Comparison of ENCODE assay signal across 8 mouse cellular contexts in genomic region chr9:117583638-117584037, GRCm38 (mm10). TPM values are rescaled to one million over a fixed set of nuclear protein-coding genes. Genes with fewer than 3 reads are reported as not detected.
DNase-seq lines count a peak whose midpoint lies in the region; ATAC-seq lines count a peak whose summit lies in the region.
"Had no signal": no experiment of that assay in that cellular context is flagged by ENCODE, and none has a peak within 500 bp of the region (broad histone marks: within the 10 kb centered on the region; RNA-seq: fewer than 3 reads in every experiment).

No protein-coding gene starts in this region.

- no peaks in the 10 kb centered on the region for H3K27me3 ChIP-seq in hindbrain, embryonic 14.5 days (ENCODE audit: control insufficient read depth, insufficient read depth, low read length)
- no peaks in the 10 kb centered on the region for H3K27me3 ChIP-seq in hindbrain, embryonic 13.5 days
- no peaks in the 10 kb centered on the region for H3K27me3 ChIP-seq in midbrain, embryonic 14.5 days (ENCODE audit: control insufficient read depth, insufficient read depth, low read length)
- no peaks in the 10 kb centered on the region for H3K27me3 ChIP-seq in midbrain, embryonic 10.5 days (ENCODE audit: low read depth, poor library complexity, severe bottlenecking)
- H3K27me3 ChIP-seq: heart, embryonic 13.5 days had no signal

- H3K4me1 ChIP-seq in hindbrain, embryonic 14.5 days (replicated peaks; ENCODE audit: control insufficient read depth, insufficient read depth, low read length): no peaks in the 10 kb centered on the region
- H3K4me1 ChIP-seq in hindbrain, embryonic 13.5 days (replicated peaks): no peaks in the 10 kb centered on the region
- H3K4me1 ChIP-seq in midbrain, embryonic 14.5 days (ENCODE audit: control insufficient read depth, insufficient read depth, low read length): no peaks in the 10 kb centered on the region; the same call in 1 of the 2 replicates
- no peaks in the 10 kb centered on the region for H3K4me1 ChIP-seq in midbrain, embryonic 10.5 days
- H3K4me1 ChIP-seq: heart, embryonic 13.5 days had no signal

- DNase-seq in hindbrain, embryonic 14.5 days (ENCODE audit: low spot score): peak; percentile 77
- DNase-seq in midbrain, embryonic 14.5 days: peak; percentile 85
- DNase-seq in midbrain, embryonic 10.5 days (ENCODE audit: low spot score): no peak
- peak; percentile 6 for DNase-seq in fibroblast of lung, adult 2 months (ENCODE audit: low read depth)
- DNase-seq in right cerebral cortex, postnatal 4 days: peak; percentile 8
- no peak for DNase-seq in thymus, adult 18-20 months

- no peaks in the 10 kb centered on the region for H3K9me3 ChIP-seq in hindbrain, embryonic 14.5 days (ENCODE audit: control insufficient read depth, low read length)
- H3K9me3 ChIP-seq in hindbrain, embryonic 13.5 days: no peaks in the 10 kb centered on the region
- H3K9me3 ChIP-seq in midbrain, embryonic 14.5 days (ENCODE audit: control insufficient read depth, low read length): no peaks in the 10 kb centered on the region
- H3K9me3 ChIP-seq in midbrain, embryonic 10.5 days (replicated peaks): peaks cover 6% of the 10 kb centered on the region; the same call in 1 of the 2 replicates
- H3K9me3 ChIP-seq: heart, embryonic 13.5 days had no signal

- 68% methylated on average over 7 of the region's 7 CpGs for WGBS in hindbrain, embryonic 14.5 days
- 70% methylated on average over 7 of the region's 7 CpGs for WGBS in hindbrain, embryonic 13.5 days
- 70% methylated on average over 7 of the region's 7 CpGs for WGBS in midbrain, embryonic 14.5 days
- 84% methylated on average over 7 of the region's 7 CpGs for WGBS in midbrain, embryonic 10.5 days

- H3K36me3 ChIP-seq in hindbrain, embryonic 14.5 days (replicated peaks; ENCODE audit: control insufficient read depth, insufficient read depth): no peaks in the 10 kb centered on the region
- H3K36me3 ChIP-seq in hindbrain, embryonic 13.5 days: no peaks in the 10 kb centered on the region
- H3K36me3 ChIP-seq in midbrain, embryonic 14.5 days (ENCODE audit: control insufficient read depth, insufficient read depth, low read length): no peaks in the 10 kb centered on the region
- H3K36me3 ChIP-seq in midbrain, embryonic 10.5 days: no peaks in the 10 kb centered on the region
- H3K36me3 ChIP-seq: heart, embryonic 13.5 days had no signal

- no peak overlapping the region for H3K4me2 ChIP-seq in hindbrain, embryonic 14.5 days (replicated peaks)
- no peak overlapping the region for H3K4me2 ChIP-seq in hindbrain, embryonic 13.5 days
- no peak overlapping the region for H3K4me2 ChIP-seq in midbrain, embryonic 14.5 days (ENCODE audit: low read length)
- H3K4me2 ChIP-seq: heart, embryonic 13.5 days had no signal

- no peak overlapping the region for H3K9ac ChIP-seq in hindbrain, embryonic 14.5 days
- no peak overlapping the region for H3K9ac ChIP-seq in hindbrain, embryonic 13.5 days
- no peak overlapping the region for H3K9ac ChIP-seq in midbrain, embryonic 14.5 days (replicated peaks; ENCODE audit: low read length)
- H3K9ac ChIP-seq: heart, embryonic 13.5 days had no signal

- H3K27ac ChIP-seq in hindbrain, embryonic 14.5 days: no peak overlapping the region
- H3K27ac ChIP-seq in hindbrain, embryonic 13.5 days: no peak overlapping the region
- H3K27ac ChIP-seq in midbrain, embryonic 14.5 days (replicated peaks; ENCODE audit: low read depth, low read length): no peak overlapping the region
- no peak overlapping the region for H3K27ac ChIP-seq in midbrain, embryonic 10.5 days (replicated peaks)
- H3K27ac ChIP-seq: heart, embryonic 13.5 days had no signal

- H3K4me3 ChIP-seq in hindbrain, embryonic 14.5 days (replicated peaks; ENCODE audit: low read length): no peak overlapping the region
- H3K4me3 ChIP-seq in hindbrain, embryonic 13.5 days: no peak overlapping the region
- H3K4me3 ChIP-seq in midbrain, embryonic 14.5 days (replicated peaks; ENCODE audit: low read depth, low read length): no peak overlapping the region
- no peak overlapping the region for H3K4me3 ChIP-seq in midbrain, embryonic 10.5 days
- H3K4me3 ChIP-seq: heart, embryonic 13.5 days had no signal

- no peak for ATAC-seq in hindbrain, embryonic 14.5 days (ENCODE audit: low FRiP score)
- ATAC-seq in hindbrain, embryonic 13.5 days (ENCODE audit: low FRiP score): no peak
- no peak for ATAC-seq in midbrain, embryonic 14.5 days (ENCODE audit: low FRiP score, low TSS enrichment)

RNA-seq across cellular contexts. Expression of gene Rbms3, which starts 46.1 kb away (rescaled TPM):
- polyA plus RNA-seq in hindbrain, embryonic 14.5 days (2014; fragmentation: Nextera tagmentation; extraction: Ambion mirVana): 76.2 and 83.7 TPM in 2 replicates
- polyA plus RNA-seq in hindbrain, embryonic 13.5 days (2015; fragmentation: Nextera tagmentation; extraction: Ambion mirVana): 66.7 and 73.7 TPM in 2 replicates
- 54.0 and 58.4 TPM in 2 replicates for polyA plus RNA-seq in midbrain, embryonic 14.5 days (2014; fragmentation: Nextera tagmentation; extraction: Ambion mirVana)
- 11.4 and 13.7 TPM in 2 replicates for polyA plus RNA-seq in midbrain, embryonic 10.5 days (2016; fragmentation: Nextera tagmentation; extraction: Ambion mirVana)

Comparison
In these comparisons a context has a peak if more than half of its experiments do, and no peak if none do; other contexts are left out.
1. DNase-seq: peak in hindbrain, embryonic 14.5 days (single experiment), midbrain, embryonic 14.5 days (single experiment), fibroblast of lung, adult 2 months (single experiment) and right cerebral cortex, postnatal 4 days (single experiment); none in midbrain, embryonic 10.5 days (single experiment) and thymus, adult 18-20 months (0 of 2).